ENCODE assay signal across 16 mouse cellular contexts in the genomic region with DNA sequence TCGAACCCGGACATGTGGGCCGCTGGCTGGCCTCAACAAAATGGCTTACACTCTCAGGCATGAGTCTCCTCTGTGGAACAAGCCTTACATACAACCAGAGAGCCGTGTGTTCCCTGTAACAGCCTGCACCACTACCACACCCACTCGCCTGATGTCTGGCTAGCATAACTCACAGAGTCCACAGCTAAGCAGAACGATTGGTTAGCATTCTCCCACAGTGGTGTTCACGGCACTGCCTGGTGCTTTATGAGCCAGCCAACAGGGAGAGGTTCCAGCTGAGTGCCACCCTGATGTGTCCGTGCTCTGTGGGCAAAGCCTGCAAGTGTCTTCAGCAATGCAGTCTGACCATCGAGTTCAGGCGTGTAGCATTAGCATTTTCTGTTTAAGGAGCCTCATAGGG. TPM values are rescaled to one million over a fixed set of nuclear protein-coding genes. Genes with fewer than 3 reads are reported as not detected.
A peak's percentile ranks its signal among the peaks of the same experiment; 100 is the strongest.
DNase-seq lines count a peak whose midpoint lies in the region; ATAC-seq and TF ChIP-seq lines count a peak whose summit lies in the region.
"Had no signal": no experiment of that assay in that cellular context is flagged by ENCODE, and none has a peak within 500 bp of the region (broad histone marks: within the 10 kb centered on the region; RNA-seq: fewer than 3 reads in every experiment).

No protein-coding gene starts in this region.

- H3K4me2 ChIP-seq in kidney, embryonic 15.5 days: peak overlapping the region; percentile 23
- H3K4me2 ChIP-seq in stomach, embryonic 16.5 days (ENCODE audit: low read depth, low read length): peak overlapping the region; percentile 7; the same call in 1 of the 2 replicates
- H3K4me2 ChIP-seq in neural tube, embryonic 15.5 days: no peak overlapping the region
- H3K4me2 ChIP-seq: embryonic facial prominence, embryonic 13.5 days had no signal

- H3K4me3 ChIP-seq in left cerebral cortex, adult 2 months: no peak overlapping the region
- no peak overlapping the region for H3K4me3 ChIP-seq in kidney, embryonic 15.5 days (replicated peaks)
- H3K4me3 ChIP-seq in stomach, embryonic 16.5 days (replicated peaks; ENCODE audit: low read length): no peak overlapping the region
- H3K4me3 ChIP-seq in neural tube, embryonic 15.5 days (replicated peaks): no peak overlapping the region
- H3K4me3 ChIP-seq: embryonic facial prominence, embryonic 13.5 days; gastrocnemius, adult 2 months had no signal

- H3K9ac ChIP-seq in kidney, embryonic 15.5 days: no peak overlapping the region
- H3K9ac ChIP-seq in stomach, embryonic 16.5 days (ENCODE audit: low read length): no peak overlapping the region
- H3K9ac ChIP-seq in neural tube, embryonic 15.5 days (replicated peaks): no peak overlapping the region
- H3K9ac ChIP-seq: embryonic facial prominence, embryonic 13.5 days; liver, embryonic 14.5 days had no signal

- H3K27me3 ChIP-seq in kidney, embryonic 15.5 days: no peaks in the 10 kb centered on the region
- H3K27me3 ChIP-seq in stomach, embryonic 16.5 days (ENCODE audit: control insufficient read depth, insufficient read depth, low read length): no peaks in the 10 kb centered on the region
- no peaks in the 10 kb centered on the region for H3K27me3 ChIP-seq in neural tube, embryonic 15.5 days (replicated peaks)

- peak; percentile 19 to 22 for DNase-seq in left cerebral cortex, adult 2 months (ENCODE audit: extremely low spot score in 1 of 2, low spot score in 2 of 2)
- DNase-seq in left cerebral cortex, postnatal 10 days (ENCODE audit: extremely low spot score in 1 of 2, low spot score in 2 of 2): no peak
- DNase-seq in layer of hippocampus, adult 9-11 months: peak; percentile 87
- DNase-seq in heart, postnatal 10 days: no peak
- DNase-seq in spleen, postnatal 10 days (ENCODE audit: low spot score in 2 of 2): no peak
- DNase-seq: adrenal gland, postnatal 25 days; cerebellum, adult 9-10 months; gastrocnemius, adult 2 months had no signal

- peak; percentile 69 for ATAC-seq in kidney, embryonic 15.5 days (replicated peaks; ENCODE audit: low FRiP score)
- peak; percentile 68; the same call in 1 of the 2 replicates for ATAC-seq in stomach, embryonic 16.5 days (ENCODE audit: insufficient read depth, low FRiP score)
- no peak for ATAC-seq in neural tube, embryonic 15.5 days (ENCODE audit: low FRiP score)
- ATAC-seq: inflammation-experienced regulatory T-cells, adult 6 months; Patski had no signal

- intact Hi-C loops in left cerebral cortex, adult 2 months (cut with DNase I): no loop called here
- intact Hi-C loops in left cerebral cortex, postnatal 10 days (cut with DNase I): no loop called here
- intact Hi-C loops in heart, postnatal 10 days (cut with DNase I): no loop called here

- no peaks in the 10 kb centered on the region for H3K9me3 ChIP-seq in kidney, embryonic 15.5 days (replicated peaks)
- peaks cover 3% of the 10 kb centered on the region; the same call in 1 of the 2 replicates for H3K9me3 ChIP-seq in stomach, embryonic 16.5 days (replicated peaks; ENCODE audit: control insufficient read depth, low read length)
- no peaks in the 10 kb centered on the region for H3K9me3 ChIP-seq in neural tube, embryonic 15.5 days (replicated peaks)
- H3K9me3 ChIP-seq: embryonic facial prominence, embryonic 13.5 days had no signal

- 48% methylated on average over 10 of the region's 10 CpGs for WGBS in kidney, embryonic 15.5 days
- 57% methylated on average over 10 of the region's 10 CpGs for WGBS in stomach, embryonic 16.5 days
- 75% methylated on average over 10 of the region's 10 CpGs for WGBS in neural tube, embryonic 15.5 days

- H3K36me3 ChIP-seq in kidney, embryonic 15.5 days: no peaks in the 10 kb centered on the region
- H3K36me3 ChIP-seq in stomach, embryonic 16.5 days (ENCODE audit: control insufficient read depth, insufficient read depth, low read length): no peaks in the 10 kb centered on the region
- no peaks in the 10 kb centered on the region for H3K36me3 ChIP-seq in neural tube, embryonic 15.5 days
- H3K36me3 ChIP-seq: embryonic facial prominence, embryonic 13.5 days had no signal

- peaks cover 15% of the 10 kb centered on the region for H3K4me1 ChIP-seq in kidney, embryonic 15.5 days
- 0 out of 2 replicates have a peak, but pooled peaks cover 5% of the 10 kb centered on the region for H3K4me1 ChIP-seq in stomach, embryonic 16.5 days (ENCODE audit: control insufficient read depth, insufficient read depth, low read length)
- H3K4me1 ChIP-seq in neural tube, embryonic 15.5 days: no peaks in the 10 kb centered on the region
- H3K4me1 ChIP-seq: embryonic facial prominence, embryonic 13.5 days had no signal

- no peak overlapping the region for H3K27ac ChIP-seq in left cerebral cortex, adult 2 months
- peak overlapping the region; percentile 72 for H3K27ac ChIP-seq in kidney, embryonic 15.5 days
- no peak overlapping the region for H3K27ac ChIP-seq in stomach, embryonic 16.5 days (ENCODE audit: low read length)
- H3K27ac ChIP-seq in neural tube, embryonic 15.5 days (replicated peaks): no peak overlapping the region
- H3K27ac ChIP-seq: embryonic facial prominence, embryonic 13.5 days; gastrocnemius, adult 2 months; liver, embryonic 14.5 days had no signal

- no peak for TF ChIP-seq CTCF in left cerebral cortex, adult 2 months (IDR thresholded peaks at IDR 0.05)

RNA-seq across cellular contexts. Expression of a gene that starts 18.3 kb away (rescaled TPM):
- 10 to 100 TPM; 16.8 to 20.4 TPM for total RNA-seq in left cerebral cortex, adult 2 months (2021)
- total RNA-seq in left cerebral cortex, postnatal 10 days (2021): 10 to 100 TPM; 11.6 to 12.9 TPM
- 127 and 130 TPM in 2 replicates for polyA plus RNA-seq in kidney, embryonic 15.5 days (2015; fragmentation: Nextera tagmentation; extraction: Ambion mirVana)
- polyA plus RNA-seq in stomach, embryonic 16.5 days (2015; fragmentation: Nextera tagmentation; extraction: Ambion mirVana): 108 and 109 TPM in 2 replicates
- polyA plus RNA-seq in neural tube, embryonic 15.5 days (2015; fragmentation: Nextera tagmentation; extraction: Ambion mirVana): 21.5 and 32.8 TPM in 2 replicates
- total RNA-seq in heart, postnatal 10 days (2021): 100 to 1,000 TPM; 132 to 137 TPM

RNA-seq across cellular contexts. Expression of a gene that starts 30.2 kb away (rescaled TPM):
- 10 to 100 TPM; 48.6 to 55.8 TPM for total RNA-seq in left cerebral cortex, adult 2 months (2021)
- total RNA-seq in left cerebral cortex, postnatal 10 days (2021): 100 to 1,000 TPM; 105 to 109 TPM
- polyA plus RNA-seq in kidney, embryonic 15.5 days (2015; fragmentation: Nextera tagmentation; extraction: Ambion mirVana): 2.4 and 2.9 TPM in 2 replicates
- polyA plus RNA-seq in stomach, embryonic 16.5 days (2015; fragmentation: Nextera tagmentation; extraction: Ambion mirVana): 1.8 and 1.9 TPM in 2 replicates
- 21.6 and 25.1 TPM in 2 replicates for polyA plus RNA-seq in neural tube, embryonic 15.5 days (2015; fragmentation: Nextera tagmentation; extraction: Ambion mirVana)
- 1 to 10 TPM; 2.8 to 4.6 TPM for total RNA-seq in heart, postnatal 10 days (2021)
- polyA plus RNA-seq: inflammation-experienced regulatory T-cells, adult 6 months had no signal

RNA-seq across cellular contexts. Expression of a gene that starts 49.9 kb away (rescaled TPM):
- 100 to 1,000 TPM; 209 to 225 TPM for total RNA-seq in left cerebral cortex, adult 2 months (2021)
- 100 to 1,000 TPM; 176 to 200 TPM for total RNA-seq in left cerebral cortex, postnatal 10 days (2021)
- 0.24 and 0.26 TPM in 2 replicates for polyA plus RNA-seq in kidney, embryonic 15.5 days (2015; fragmentation: Nextera tagmentation; extraction: Ambion mirVana)
- polyA plus RNA-seq in stomach, embryonic 16.5 days (2015; fragmentation: Nextera tagmentation; extraction: Ambion mirVana): 0.25 and 0.31 TPM in 2 replicates
- polyA plus RNA-seq in neural tube, embryonic 15.5 days (2015; fragmentation: Nextera tagmentation; extraction: Ambion mirVana): 17.8 and 20.0 TPM in 2 replicates
- total RNA-seq in heart, postnatal 10 days (2021): under 1 TPM in 1 of 2 experiments, not detected in 1; 0.12 TPM
- total RNA-seq: gastrocnemius, adult 2 months; megakaryocyte-erythroid progenitor cell, adult 5-6 weeks had no signal
- polyA plus RNA-seq: inflammation-experienced regulatory T-cells, adult 6 months; Patski had no signal

Comparison
In these comparisons a context has a peak if more than half of its experiments do, and no peak if none do; other contexts are left out.
1. DNase-seq: peak in left cerebral cortex, adult 2 months (2 of 2) and layer of hippocampus, adult 9-11 months (single experiment); none in left cerebral cortex, postnatal 10 days (0 of 2), heart, postnatal 10 days (0 of 2) and spleen, postnatal 10 days (0 of 2).
2. RNA of a gene that starts 18.3 kb away (total RNA-seq): 132 to 137 TPM in heart, postnatal 10 days; 16.8 to 20.4 TPM in left cerebral cortex, adult 2 months and 11.6 to 12.9 TPM in left cerebral cortex, postnatal 10 days; every median in the first group is over 4 times any median in the second.
3. RNA of a gene that starts 30.2 kb away (total RNA-seq): 105 to 109 TPM in left cerebral cortex, postnatal 10 days and 48.6 to 55.8 TPM in left cerebral cortex, adult 2 months; 2.8 to 4.6 TPM in heart, postnatal 10 days; every median in the first group is over 4 times any median in the second.
4. RNA of a gene that starts 49.9 kb away (total RNA-seq): 209 to 225 TPM in left cerebral cortex, adult 2 months and 176 to 200 TPM in left cerebral cortex, postnatal 10 days; 0.12 TPM in heart, postnatal 10 days; every median in the first group is over 100 times any median in the second.